Mouse (Mus musculus): ENCODE data around the gene Rhot2.
"Not testable (repeated sequence)": the region's sequence is repeated elsewhere in the genome, so short reads cannot be mapped to it uniquely, and the experiment has no call there.

Rhot2 gene

DNA sequence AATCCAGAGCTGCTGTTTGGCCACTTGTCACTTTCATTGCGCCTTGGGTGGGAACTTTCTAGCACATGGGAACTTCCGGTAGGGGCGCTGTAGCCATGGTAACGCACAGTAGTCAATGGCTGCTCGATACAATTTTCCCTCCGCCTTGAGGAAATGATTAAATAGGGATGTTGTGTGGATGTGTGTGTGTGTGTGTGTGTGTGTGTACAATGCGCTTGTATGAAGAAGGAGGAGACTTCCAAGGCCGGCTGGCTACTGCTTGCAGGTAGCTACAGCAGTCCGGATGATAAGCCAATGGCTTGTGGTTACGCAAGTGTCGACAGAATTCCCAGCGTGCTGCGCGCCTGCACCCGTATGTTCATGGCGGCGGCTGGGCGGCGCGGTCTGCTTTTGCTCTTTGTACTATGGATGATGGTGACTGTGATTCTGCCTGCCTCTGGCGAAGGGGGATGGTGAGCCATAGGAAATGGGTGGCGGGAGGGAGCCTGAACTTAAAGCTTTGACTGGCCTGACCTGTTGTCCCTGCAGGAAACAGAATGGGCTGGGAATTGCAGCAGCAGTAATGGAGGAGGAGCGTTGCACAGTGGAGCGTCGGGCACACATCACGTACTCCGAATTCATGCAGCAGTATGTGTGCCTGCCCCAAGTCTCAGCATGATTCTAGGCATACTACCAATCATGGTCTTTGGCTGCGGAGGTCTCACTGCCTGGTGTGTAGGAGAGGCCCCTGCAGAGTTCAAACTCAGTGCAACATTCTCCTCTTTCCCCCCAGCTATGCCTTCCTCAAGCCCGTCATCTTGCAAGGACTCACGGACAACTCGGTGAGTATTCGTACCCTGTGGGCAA, 15.7 kb downstream of the Rhot2 start, which contains the start of gene Jmjd8:
Jmjd8 (plus strand) TSS at position 156 of the 846 bp plus-strand sequence.
- DNase-seq (ENCODE audit: extremely low read depth, low read depth): no peak

DNA sequence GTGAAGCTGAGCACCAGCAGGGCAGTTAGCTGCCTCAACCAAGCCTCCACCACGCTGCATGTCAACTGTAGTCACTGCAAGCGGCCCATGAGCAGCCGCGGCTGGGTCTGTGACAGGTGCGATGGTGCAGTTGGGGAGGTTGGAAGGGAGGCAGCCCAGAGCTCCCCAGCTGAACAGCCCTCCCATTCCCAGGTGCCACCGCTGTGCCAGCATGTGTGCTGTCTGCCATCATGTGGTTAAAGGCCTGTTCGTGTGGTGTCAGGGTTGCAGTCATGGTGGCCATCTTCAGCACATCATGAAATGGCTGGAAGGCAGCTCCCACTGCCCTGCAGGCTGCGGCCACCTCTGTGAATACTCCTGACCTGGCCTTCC, 16.4 kb downstream of the Rhot2 start:
- DNase-seq (ENCODE audit: extremely low read depth, low read depth): no peak

DNA sequence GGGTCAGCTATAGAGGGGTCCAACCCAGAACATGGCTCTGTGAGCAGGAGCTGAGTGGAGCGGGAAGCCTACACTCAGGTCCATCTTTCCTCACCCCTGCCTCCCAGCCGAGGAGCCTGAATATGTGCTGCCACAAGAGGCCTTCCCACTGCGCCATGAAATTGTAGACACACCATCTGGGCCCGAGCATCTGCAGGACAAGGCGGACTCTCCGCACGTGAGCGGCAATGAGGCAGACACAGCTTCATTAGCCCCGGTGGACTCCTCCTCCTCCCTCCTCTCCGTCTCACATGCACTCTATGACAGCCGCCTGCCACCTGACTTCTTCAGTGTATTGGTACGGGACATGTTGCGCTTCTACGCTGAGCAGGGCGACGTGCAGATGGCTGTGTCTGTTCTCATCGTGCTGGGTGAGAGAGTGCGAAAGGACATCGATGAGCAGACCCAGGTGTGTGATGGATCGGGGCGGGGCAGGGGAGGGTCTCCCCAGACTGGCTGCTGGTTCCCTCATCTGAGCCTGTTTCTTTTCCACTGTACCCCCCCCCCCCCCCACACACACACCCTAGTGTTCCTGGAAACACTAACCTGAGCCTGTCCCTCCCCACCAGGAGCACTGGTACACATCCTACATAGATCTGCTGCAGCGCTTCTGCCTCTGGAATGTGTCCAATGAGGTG, 17.0 kb downstream of the Rhot2 start:
- DNase-seq (ENCODE audit: extremely low read depth, low read depth): no peak

DNA sequence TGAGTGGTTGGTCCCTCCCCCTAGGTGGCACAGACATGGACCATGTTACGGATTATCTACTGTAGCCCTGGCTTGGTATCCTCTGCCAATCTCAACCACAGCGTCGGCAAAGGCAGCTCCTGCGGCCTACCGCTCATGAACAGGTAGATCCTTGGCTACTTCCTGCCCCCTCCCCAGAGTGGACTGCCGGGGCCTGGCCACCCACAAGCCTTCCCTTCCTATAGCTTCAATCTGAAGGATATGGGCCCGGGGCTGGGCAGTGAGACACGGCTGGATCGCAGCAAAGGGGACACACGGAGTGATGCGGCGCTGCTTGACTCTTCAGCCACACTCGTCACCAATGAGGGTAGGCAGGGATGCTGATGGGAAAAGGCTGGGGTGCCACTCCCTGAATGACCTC, 17.6 kb downstream of the Rhot2 start:
- no peak for DNase-seq (ENCODE audit: extremely low read depth, low read depth)

DNA sequence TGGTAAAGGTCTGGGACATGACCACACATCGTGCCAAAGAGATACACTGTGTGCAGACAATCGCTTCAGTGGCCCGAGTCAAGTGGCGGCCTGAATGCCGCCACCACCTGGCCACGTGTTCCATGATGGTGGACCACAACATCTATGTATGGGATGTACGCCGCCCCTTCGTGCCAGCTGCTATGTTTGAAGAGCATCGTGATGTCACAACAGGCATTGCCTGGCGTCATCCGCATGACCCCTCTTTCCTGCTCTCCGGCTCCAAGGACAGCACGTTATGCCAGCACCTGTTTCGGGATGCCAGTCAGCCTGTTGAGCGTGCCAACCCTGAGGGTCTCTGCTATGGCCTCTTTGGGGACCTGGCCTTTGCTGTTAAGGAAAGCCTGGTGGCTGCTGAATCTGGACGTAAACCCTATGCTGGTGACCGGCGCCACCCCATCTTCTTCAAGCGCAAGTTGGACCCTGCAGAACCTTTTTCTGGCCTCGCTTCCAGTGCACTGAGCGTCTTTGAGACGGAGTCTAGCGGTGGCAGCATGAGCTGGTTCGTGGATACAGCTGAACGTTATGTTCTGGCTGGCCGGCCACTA, 18.6 kb downstream of the Rhot2 start:
- no peak for DNase-seq (ENCODE audit: extremely low read depth, low read depth)

DNA sequence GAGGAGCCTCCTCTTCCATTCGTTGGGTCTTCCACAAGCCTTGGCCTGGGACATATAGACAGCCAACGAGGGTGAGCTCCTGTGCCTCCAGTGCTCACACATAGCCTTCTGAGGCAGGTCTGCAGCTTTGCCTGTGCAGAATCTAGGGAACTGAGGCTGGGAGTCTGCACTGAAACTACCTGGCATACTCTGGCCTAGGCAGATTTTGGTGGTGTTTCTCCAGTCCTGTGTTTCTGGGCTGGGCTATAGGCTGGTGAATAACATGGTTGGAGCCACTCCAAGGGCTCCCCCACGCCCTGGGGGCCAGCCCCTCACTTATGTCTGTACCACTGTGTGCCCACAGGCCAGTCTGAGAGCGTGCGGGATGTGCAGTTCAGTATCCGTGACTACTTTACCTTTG, 19.3 kb downstream of the Rhot2 start:
- no peak for DNase-seq (ENCODE audit: extremely low read depth, low read depth)

DNA sequence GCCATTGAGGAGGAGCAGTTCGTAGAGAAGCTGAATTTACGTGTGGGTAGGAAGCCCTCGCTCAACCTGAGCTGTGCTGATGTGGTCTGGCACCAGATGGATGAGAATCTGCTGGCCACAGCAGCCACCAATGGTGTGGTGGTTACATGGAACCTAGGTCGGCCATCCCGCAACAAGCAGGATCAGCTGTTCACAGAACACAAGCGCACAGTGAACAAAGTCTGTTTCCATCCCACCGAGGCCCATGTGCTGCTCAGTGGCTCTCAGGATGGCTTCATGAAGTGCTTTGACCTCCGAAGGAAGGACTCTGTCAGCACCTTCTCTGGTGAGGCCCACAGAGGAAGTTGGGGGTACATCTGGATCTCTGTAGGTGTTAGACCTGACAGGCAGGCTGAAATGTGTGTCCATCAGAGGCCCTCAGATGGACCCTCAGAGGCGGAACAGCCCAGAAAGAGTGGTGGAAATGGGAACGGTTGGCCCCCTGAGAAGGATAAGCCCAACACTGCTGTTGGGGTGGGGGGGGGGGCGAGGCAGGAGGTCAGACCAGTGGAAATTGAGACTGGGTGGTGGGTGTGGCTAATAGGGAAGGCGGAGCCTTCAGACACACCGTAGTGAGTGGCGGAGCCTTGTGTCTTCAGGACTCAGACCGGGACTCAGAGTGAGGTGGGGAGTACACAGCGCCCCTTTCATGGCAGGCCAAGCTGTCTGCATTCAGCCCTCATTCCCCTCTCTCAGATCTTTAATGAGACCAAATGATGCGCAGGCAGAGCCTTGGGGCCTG, 20.1 kb downstream of the Rhot2 start:
- DNase-seq (ENCODE audit: extremely low read depth, low read depth): peak; percentile 67

DNA sequence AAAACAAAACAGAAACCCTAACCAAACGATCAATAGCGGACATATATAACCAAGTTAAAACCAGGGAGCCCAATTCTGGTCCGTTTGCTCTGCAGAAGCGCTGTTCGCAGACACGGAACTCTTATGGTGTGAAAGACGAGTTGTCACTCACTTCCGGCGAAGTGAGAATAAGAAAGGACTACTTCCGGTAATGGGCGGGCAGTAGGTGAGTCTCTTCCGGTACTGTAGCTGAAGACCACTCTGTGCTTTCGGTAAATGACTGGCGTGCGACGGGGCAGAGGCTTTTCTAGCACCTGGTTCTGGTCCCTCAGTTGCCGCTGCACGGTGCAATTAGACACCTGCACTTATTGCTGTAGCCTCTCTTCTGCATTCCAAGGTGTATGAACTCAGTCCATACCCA, 21.2 kb downstream of the Rhot2 start, which contains the start of gene Wdr24:
Wdr24 (plus strand) TSS at position 176 of the 400 bp plus-strand sequence.
- DNase-seq (ENCODE audit: extremely low read depth, low read depth): peak; percentile 91

DNA sequence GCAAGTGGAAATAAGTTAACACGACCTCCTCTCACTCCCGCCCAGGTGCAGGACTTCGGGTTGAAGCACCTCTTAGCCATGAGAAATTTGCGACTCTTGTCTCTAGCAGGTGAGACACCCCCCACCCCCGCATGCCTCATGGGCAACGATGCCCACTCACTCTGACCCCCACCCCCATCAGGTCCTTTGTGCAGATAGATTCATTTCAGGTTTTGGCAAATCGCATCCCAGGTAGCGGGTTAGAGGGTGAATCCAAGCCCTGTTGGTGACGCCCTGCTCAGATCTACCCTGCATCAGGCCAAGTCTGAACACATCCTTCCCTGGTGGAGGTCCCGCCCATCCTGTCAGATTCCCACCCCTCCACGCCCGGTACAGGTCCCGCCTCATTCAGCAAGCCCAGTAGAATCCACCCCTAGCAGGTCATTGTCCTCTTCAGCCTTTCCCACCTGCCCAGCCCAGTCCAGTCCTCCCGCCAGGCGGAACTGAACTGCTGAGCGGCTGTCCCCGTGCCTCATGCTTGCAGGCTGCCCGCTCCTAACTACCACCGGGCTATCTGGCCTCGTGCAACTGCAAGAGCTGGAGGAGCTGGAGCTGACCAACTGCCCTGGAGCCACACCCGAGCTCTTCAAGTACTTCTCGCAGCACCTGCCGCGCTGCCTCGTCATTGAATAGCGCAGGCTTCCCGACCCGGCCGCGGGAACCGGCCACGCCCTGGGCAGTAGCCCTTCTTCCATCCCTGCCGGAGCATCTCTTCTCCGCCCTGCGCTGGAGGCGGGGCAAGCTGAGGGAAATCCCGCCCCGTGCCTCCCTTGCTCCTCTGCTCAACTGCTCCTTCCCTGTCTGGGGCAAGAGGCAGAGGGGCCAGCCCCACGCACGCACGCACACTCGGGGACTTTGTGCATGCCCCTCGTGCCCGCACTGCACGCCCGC, 25.5 kb downstream of the Rhot2 start:
- DNase-seq (ENCODE audit: extremely low read depth, low read depth): no peak

DNA sequence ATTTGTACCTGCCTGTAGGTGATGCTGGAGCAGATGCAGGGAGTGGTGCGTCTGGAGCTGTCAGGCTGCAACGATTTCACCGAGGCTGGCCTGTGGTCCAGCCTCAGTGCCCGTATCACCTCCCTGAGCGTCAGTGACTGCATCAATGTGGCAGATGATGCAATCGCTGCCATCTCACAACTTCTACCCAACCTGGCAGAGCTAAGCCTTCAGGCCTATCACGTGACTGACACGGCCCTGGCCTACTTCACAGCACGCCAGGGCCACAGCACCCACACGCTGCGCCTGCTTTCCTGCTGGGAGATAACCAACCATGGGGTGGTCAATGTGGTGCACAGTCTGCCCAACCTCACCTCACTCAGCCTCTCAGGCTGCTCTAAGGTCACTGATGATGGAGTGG, 27.0 kb downstream of the Rhot2 start:
- no peak for DNase-seq (ENCODE audit: extremely low read depth, low read depth)

DNA sequence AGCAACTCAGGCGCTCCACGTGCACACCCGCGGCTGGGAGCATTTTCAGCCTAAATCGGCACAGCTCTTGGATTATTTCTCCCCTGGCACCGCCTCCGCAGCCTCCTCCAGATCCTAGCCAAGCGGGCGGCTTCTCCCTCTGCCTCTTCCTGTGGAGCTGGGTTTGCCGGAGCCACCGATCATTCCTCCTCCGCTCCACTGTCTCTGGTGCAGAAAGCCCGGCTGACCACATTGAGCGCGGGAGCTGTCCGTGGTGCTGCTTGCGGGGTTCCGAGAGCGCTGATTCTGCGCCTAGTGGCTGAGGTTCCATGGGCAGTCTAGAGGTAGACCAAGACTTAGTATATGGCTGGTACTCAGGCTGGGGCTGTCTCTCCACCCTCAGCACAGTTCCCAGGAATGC, 31.2 kb downstream of the Rhot2 start:
- DNase-seq (ENCODE audit: extremely low read depth, low read depth): no peak

DNA sequence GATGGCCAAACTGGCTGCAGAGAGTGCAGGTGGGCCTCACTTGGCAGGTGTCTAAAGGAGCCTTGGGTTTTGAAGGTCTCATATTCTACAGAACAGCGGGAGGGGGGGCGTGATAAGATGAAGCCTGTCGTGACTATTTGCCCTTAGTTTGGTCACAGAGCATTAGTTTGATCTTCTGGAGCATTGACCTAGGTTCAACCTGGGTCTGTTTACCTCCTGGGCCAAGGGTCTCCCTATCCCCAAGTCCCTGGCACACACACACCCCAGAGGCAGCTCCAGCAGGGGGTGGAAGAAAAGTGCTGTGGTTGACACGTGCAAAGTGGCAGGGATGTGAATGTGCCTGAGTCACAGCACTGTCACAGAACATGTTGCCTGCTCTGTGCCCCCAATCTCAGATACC, 33.8 kb downstream of the Rhot2 start:
- no peak for DNase-seq (ENCODE audit: extremely low read depth, low read depth)

DNA sequence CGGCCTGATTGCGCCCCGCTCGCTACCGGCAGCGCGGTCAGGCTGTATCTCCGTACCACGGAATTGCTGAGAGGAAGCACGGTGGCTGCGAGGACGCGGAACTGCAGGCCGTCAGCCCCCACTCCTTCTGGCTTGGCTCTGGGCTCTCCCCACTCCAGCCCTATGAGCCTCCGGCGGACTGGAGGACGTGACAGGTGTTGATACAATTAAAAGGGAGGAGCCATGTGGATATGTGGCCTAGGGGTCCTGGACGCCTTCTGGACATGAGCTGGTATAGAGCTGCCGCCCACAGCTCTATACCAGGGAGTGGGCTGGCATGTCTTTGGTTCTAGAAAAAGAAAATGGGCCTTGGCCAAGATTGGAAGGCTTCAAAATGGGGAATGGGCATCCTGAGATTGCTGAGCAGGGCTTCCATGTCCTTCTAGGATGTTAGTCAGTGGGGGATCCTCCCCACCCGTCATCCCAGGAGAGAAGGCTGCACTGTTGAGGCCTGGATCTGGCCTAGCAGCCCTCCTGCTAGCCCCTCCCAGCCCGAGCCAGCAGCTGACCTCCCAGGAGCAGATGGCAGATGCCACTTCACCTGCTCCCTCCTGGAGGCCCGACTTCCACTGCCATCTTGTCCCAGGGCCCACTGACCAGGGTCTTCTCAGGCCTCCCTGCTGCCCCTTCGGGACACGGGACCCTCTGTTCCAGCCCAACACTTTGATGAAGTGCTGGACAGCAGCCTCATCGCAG, 34.9 kb downstream of the Rhot2 start:
- no peak for DNase-seq (ENCODE audit: extremely low read depth, low read depth)

DNA sequence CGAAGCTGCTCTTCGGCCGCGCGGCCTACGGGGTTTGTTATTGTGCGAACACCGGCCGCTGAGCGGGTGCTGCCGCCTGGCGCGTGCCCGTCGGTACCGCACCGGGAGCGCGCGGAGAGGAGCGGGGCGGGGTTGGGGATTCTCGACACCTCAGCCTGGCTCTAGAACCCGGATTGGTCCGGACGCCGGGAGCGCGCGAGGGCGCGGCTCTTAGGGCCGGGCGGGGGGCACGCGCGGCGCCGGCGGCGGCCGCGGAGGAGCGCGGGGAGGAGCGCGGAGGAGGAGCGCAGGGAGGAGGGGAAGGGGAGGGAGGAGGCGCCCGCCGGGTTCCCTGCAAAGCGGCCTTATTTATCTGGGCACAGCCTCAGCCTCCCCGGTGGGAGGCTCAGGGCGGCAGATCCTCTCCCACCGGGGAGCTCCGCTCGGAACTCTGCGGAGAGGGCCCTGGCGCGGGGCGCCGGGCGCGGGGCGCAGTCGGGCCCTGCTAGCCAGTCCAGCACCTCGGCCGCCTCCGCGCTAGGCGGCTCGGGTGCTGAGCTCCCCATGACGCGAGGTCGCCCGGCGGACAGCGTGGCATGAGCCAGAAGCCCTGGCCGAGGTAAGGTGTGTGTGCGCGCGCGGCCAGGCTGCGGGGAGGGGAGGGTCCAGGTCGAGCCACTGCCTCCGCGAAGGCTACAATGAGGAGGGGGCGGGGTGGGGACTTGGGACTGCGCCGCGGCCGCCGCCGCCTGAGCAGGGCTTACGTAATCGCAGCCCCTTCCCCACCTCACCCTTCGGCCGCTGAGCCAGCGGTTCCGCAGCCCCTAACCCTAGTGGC, 35.7 kb downstream of the Rhot2 start, which contains the start of gene Fbxl16:
Fbxl16 (plus strand) TSS at position 297 of the 817 bp plus-strand sequence.
- no peak for DNase-seq (ENCODE audit: extremely low read depth, low read depth)

DNA sequence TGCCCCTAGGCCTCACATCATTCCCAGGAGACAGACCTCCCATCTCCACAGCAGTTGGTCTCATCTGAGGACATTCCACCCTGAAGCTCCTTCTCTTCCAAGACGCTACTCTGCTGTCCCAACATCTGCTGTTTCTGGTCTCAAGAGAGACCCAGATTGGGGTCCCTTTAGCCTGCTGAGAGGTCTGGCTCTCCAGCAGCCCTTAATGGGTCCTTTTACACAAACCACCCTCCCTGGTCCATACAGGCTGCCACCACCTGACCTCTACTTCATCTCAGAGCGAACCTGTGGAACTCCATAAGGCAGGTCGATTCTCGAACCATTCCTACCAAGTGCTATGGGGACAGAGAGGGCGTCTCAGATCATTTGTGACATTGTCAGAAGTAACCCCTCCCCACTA, 36.6 kb downstream of the Rhot2 start:
- no peak for DNase-seq (ENCODE audit: extremely low read depth, low read depth)

DNA sequence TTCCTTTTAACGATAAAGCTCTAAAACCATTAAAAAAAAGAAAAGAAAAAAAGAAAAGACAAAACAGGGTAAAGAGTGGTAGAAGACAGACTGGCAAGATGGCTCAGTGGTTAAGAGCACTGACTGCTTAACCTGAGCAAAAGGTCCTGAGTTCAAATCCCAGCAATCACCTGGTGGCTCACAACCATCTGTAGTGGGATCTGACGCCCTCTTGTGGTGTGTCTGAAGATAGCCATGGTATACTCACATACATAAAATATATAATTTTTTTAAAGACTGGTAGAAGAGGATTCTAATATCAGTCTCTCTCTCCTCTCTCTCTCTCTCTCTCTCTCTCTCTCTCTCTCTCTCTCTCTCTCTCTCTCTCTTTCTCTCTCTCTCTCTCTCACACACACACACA, 37.2 kb downstream of the Rhot2 start:
- DNase-seq (ENCODE audit: extremely low read depth, low read depth): not testable (repeated sequence)

DNA sequence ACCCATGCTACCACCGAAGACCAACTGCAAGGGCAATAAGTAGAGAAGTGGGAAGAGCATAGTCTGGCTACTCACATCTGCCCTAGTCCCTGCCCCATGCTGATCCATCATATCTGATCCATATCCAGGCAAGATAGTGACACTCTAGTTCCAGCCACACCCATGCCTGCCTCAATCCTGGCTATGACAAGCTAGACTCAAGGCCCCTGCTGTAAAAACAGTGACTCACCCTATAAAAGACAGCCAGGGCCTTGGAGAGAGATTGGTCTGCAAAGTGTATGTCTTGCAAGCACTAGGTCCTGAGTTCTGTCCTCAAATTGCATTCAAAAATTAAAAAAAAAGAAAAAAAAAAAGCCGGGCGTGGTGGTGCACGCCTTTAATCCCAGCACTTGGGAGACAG, 38.1 kb downstream of the Rhot2 start:
- no peak for DNase-seq (ENCODE audit: extremely low read depth, low read depth)

DNA sequence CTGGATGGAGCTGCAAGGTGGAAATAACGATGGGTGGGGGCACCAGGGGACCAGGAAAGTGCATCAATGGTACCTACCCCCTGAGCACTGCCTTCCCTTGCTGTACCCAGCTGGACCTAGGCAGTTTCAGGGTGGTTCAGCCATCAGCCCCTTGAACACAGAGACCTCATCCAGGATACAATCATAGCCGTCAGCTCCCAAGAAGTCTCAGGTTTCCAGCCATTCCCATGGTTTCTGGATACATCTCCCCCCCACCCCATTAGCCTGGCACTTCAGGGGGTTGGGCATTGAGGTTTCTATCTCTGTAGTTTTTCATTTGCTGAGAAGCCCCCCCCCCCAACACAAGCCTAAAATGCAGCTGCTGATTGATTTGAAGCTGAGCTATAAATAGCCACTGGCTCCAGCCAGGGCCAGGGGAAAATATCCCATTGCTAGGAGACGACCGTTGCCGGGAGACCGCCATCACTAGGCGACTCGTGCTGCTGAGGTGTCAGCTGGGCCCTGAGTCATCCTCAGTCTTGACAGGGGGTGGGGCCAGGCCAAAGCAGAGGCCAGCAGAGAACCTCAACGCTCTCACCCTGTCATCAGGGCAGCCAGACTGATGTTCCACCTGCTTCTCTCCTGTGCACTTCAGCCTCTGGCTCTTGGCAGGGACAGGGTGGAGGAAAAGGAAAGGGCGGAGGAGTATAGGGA, 41.7 kb downstream of the Rhot2 start:
- no peak for DNase-seq (ENCODE audit: extremely low read depth, low read depth)

All from MEL-GATA-1-ER (cell line).